Mouse (Mus musculus): ENCODE measurements at regions not wholly inside any gene's neighbourhood (a gene's known extent, or its start where the extent isn't known, plus 50 kb on each side); places are given as distances from the start of the nearest gene placed in this dataset.
"Not testable (repeated sequence)": the region's sequence is repeated elsewhere in the genome, so short reads cannot be mapped to it uniquely, and the experiment has no call there.

- DNase-seq = not testable (repeated sequence)
These were observed 122.7 kb upstream of the Pfn2 start for GRCm38 (mm10) chr3:57970614-57971013.

- DNase-seq = no peak
These were observed 124.8 kb upstream of the Pfn2 start for GRCm38 (mm10) chr3:57972469-57973245.

GRCm38 (mm10) chr3:57973546-57973945 lies 125.7 kb upstream of the Pfn2 start:
- no peak for DNase-seq

- DNase-seq = no peak
These were observed 127.5 kb upstream of the Pfn2 start for GRCm38 (mm10) chr3:57975379-57975778.

- no peak for DNase-seq
These were observed 128.9 kb upstream of the Pfn2 start for GRCm38 (mm10) chr3:57976640-57977229.

GRCm38 (mm10) chr3:57988175-57988574 lies 140.3 kb upstream of the Pfn2 start:
- DNase-seq = no peak

- no peak for DNase-seq
These were observed 142.9 kb upstream of the Pfn2 start for GRCm38 (mm10) chr3:57990738-57991137.

- no peak for DNase-seq
These were observed 150.5 kb upstream of the Pfn2 start for GRCm38 (mm10) chr3:57998121-57999102.

- no peak for DNase-seq
These were observed 155.1 kb upstream of the Pfn2 start for GRCm38 (mm10) chr3:58002792-58003574.

GRCm38 (mm10) chr3:58024750-58025392 lies 177.0 kb upstream of the Pfn2 start:
- DNase-seq = no peak

GRCm38 (mm10) chr3:58049618-58050017 lies 201.7 kb upstream of the Pfn2 start:
- no peak for DNase-seq

- no peak for DNase-seq
These were observed 206.8 kb upstream of the Pfn2 start for GRCm38 (mm10) chr3:58054726-58055125.

- DNase-seq = no peak
These were observed 207.3 kb upstream of the Pfn2 start for GRCm38 (mm10) chr3:58055181-58055580.

- no peak for DNase-seq
These were observed 208.5 kb upstream of the Pfn2 start for GRCm38 (mm10) chr3:58056191-58057063.

GRCm38 (mm10) chr3:58057064-58057396 lies 209.2 kb upstream of the Pfn2 start:
- no peak for DNase-seq

GRCm38 (mm10) chr3:58058134-58058533 lies 210.3 kb upstream of the Pfn2 start:
- no peak for DNase-seq

GRCm38 (mm10) chr3:58063852-58064549 lies 216.1 kb upstream of the Pfn2 start:
- DNase-seq = no peak

- no peak for DNase-seq
These were observed 223.7 kb upstream of the Pfn2 start for GRCm38 (mm10) chr3:58071574-58071973.

- no peak for DNase-seq
These were observed 224.5 kb upstream of the Pfn2 start for GRCm38 (mm10) chr3:58072230-58072839.

All from cerebellum, adult 18-20 months (tissue).